Mouse (Mus musculus): Measurements from ENCODE around the gene Prkcsh. TPM values are rescaled to one million over a fixed set of nuclear protein-coding genes. Genes with fewer than 3 reads are reported as not detected.

Prkcsh gene
- polyA plus RNA-seq, 1 experiment from 2014 or later: 100.0 TPM

DNA sequence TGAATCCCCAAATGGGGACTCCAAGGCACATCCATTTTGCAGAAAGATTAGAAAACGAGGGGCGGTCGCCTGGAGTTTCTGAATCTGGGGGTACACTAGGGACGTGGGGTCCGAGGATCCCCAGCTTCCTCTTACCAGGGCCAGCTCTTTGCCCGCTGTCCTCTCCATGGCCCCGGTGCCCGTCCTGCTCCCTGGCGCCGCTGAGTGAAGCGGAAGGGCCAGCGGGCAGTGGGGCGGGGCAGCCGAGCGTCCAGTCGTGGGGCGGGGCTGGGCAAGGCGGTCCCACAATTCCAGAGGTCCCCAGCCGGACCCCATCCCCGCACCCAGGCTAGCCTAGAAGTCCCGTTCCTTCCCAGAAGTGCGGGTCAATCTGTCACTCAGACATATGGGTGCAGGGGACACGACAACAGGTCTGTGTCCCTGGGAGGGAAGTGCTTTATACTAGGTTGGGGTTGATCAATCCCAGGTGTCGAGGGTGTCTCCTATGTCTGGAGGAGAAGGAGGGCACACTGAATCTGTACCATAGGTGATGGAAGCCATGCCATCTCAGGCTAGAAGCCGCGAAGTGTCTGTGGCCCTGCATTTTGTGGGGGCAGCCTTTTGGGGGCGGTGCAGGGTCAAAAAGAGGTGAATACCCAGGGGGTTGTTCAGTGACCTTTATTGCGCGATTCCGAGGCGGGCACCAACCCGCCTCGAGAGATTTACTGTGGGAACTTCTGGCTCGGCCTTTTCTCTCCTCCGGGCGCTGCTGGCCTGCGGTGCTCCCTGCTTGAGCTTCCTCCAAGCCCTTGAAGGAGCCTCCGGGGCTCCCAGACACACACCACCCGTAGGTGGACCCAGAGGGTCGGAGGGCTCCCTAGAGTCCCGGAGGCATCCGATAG lies 13.1 kb upstream of the Prkcsh start, which contains the start of gene Rgl3:
Rgl3 (minus strand) TSS at position 217 of the 881 bp plus-strand sequence.
- Histone ChIP-seq H3K4me1 (peaks cover 24% of the 10 kb centered on the region), H3K27ac (replicated peaks) (no peak within 1 kb of the TSS), H3K4me2 (replicated peaks) (peak within 1 kb of the TSS; percentile 63), H3K27me3 (peaks cover 87% of the 10 kb centered on the region), H3K4me3 (peak within 1 kb of the TSS; percentile 41), H3K36me3 (no peaks in the 10 kb centered on the region), H3K9me3 (no peaks in the 10 kb centered on the region), H3K9ac (replicated peaks) (peak within 1 kb of the TSS; percentile 49; the same call in 1 of the 2 replicates)
- 1% methylated on average over 42 of the region's 42 CpGs for WGBS
- peak; percentile 39; the same call in 1 of the 2 replicates for ATAC-seq (ENCODE audit: low FRiP score, low read depth)

DNA sequence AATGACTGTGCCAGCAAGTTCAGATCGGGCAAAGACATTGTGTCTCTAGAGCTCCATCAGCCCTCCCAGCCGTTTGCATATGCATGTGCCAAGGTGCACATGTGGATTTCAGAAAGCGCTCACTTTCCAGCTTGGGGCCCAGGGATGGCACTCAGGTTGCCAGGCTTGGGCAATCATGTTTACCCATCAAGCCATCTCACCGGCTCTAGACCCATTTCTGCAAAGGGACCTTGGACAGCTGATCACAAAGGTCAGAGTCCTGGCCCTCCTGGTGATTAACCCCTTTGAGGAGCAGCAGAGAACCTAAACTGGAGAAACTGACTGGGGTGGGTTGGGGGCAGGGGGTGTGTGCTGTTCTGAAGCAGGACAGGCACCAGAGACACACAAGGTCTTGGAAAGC lies 10.4 kb upstream of the Prkcsh start:
- no peak for ATAC-seq (ENCODE audit: low FRiP score, low read depth)
- Histone ChIP-seq H3K4me1 (peaks cover 24% of the 10 kb centered on the region), H3K9me3 (no peaks in the 10 kb centered on the region), H3K9ac (replicated peaks) (no peak overlapping the region), H3K4me2 (replicated peaks) (no peak overlapping the region), H3K27me3 (peaks cover 63% of the 10 kb centered on the region), H3K27ac (replicated peaks) (no peak overlapping the region), H3K36me3 (no peaks in the 10 kb centered on the region), H3K4me3 (no peak overlapping the region)
- 84% methylated on average over 4 of the region's 4 CpGs for WGBS

DNA sequence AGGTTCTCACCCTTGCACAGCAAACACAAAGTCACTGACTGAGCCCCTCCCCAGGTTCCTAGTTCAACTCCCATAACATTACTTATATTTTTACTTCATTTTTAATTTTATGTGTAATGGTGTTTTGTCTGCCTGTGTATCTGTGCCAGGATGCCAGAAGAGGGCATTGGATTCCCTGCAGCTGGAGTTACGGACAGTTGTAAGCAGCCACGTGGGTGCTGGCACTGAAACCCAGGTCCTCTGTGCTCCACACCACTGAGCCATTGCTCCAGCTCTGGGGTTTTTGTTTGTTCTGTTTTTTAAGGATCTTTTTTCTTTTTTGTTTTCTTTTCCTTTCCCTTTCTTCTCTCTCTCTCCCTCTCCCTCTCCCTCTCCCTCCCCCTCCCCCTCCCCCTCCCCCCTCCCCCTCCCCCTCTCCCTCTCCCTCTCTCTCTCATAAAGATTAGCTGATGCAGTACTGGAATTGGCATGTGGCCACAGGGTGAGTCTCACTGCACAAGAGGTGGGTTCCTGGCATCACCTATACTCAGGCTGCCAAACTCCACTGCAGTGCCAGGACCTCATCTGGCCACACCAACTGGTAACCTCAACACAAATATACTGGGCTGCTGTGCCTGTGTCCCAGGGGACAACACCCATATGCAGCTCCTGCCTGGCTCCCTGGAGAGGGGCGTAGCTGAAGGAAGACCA lies 6.3 kb upstream of the Prkcsh start:
- H3K27me3 ChIP-seq: peaks cover 22% of the 10 kb centered on the region
- no peak overlapping the region for H3K27ac ChIP-seq (replicated peaks)
- 89% methylated on average over 3 of the region's 3 CpGs for WGBS
- no peak overlapping the region for H3K9ac ChIP-seq (replicated peaks)
- H3K4me3 ChIP-seq: no peak overlapping the region
- H3K9me3 ChIP-seq: no peaks in the 10 kb centered on the region
- no peaks in the 10 kb centered on the region for H3K36me3 ChIP-seq
- ATAC-seq (ENCODE audit: low FRiP score, low read depth): no peak
- H3K4me2 ChIP-seq (replicated peaks): no peak overlapping the region
- H3K4me1 ChIP-seq: no peaks in the 10 kb centered on the region

DNA sequence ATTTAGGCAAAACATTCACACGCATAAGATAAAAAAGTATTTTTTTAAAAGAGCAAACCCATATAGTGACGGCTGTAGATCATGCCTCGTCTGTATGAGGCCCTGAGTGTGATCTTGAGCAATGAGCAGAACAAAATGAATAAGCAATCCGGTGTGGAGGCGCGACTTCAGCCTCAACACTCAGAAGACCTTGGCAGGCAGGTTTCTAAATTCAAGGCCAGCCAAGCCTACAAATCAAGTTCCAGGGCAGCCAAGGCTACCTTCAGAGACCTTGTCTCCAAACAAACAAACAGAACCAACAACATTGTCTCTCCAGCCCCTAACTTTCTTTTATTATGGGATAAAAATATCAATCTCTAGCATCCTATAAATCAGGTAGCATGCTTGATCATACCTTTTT lies 2.3 kb upstream of the Prkcsh start:
- Histone ChIP-seq H3K27ac (replicated peaks) (no peak overlapping the region), H3K36me3 (peaks cover 13% of the 10 kb centered on the region), H3K9ac (replicated peaks) (no peak overlapping the region), H3K4me3 (no peak overlapping the region), H3K9me3 (no peaks in the 10 kb centered on the region), H3K4me2 (replicated peaks) (no peak overlapping the region), H3K27me3 (no peaks in the 10 kb centered on the region), H3K4me1 (peaks cover 29% of the 10 kb centered on the region)
- ATAC-seq (ENCODE audit: low FRiP score, low read depth): no peak
- WGBS: 90% methylated on average over 6 of the region's 6 CpGs

DNA sequence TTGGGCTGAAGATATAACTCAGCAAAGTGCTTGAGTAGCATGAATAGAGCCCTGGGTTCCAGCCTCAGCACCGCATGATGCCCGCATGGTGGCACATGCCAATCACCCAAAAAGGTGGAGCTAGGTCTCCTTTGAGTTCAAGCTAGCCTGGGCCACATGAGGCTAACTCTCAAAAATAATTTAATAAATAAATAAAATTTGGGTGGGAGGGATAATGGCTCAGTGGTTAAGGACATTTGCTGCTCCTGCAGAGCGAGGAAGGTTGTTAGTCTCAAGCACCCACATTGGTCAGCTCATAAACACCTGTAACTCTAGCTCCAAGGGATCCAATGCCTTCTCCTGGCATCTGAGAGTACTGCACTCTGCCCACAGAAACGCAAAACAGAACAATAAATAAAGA lies 973 bp upstream of the Prkcsh start:
- Histone ChIP-seq H3K9me3 (no peaks in the 10 kb centered on the region), H3K9ac (replicated peaks) (no peak overlapping the region), H3K27ac (replicated peaks) (peak overlapping the region; percentile 69; the same call in 1 of the 2 replicates), H3K4me3 (peak overlapping the region; percentile 64), H3K36me3 (peaks cover 26% of the 10 kb centered on the region), H3K4me1 (peaks cover 37% of the 10 kb centered on the region), H3K4me2 (replicated peaks) (peak overlapping the region; percentile 59), H3K27me3 (no peaks in the 10 kb centered on the region)
- no peak for ATAC-seq (ENCODE audit: low FRiP score, low read depth)
- WGBS: 78% methylated on average over 4 of the region's 4 CpGs

DNA sequence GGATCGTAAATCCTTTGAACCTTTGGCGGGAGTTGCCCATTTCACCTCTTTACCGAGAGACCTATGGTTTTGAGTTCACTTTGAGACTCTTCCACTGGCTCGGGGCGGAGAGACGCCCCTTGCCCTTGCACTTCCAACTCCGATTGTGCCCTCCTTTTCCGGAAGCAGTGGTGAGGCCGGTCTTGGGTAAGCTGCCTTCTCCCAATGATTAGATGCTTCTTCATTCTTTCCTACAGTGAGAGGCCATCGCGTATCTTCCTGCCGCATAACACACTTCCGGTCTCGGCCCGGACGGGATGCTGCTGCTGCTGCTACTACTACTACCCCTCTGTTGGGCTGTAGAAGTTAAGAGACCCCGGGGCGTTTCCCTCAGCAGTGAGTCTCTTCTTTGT lies 553 bp downstream of the Prkcsh start:
- no peaks in the 10 kb centered on the region for H3K27me3 ChIP-seq
- peak overlapping the region; percentile 64 for H3K4me3 ChIP-seq
- peak overlapping the region; percentile 73 for H3K9ac ChIP-seq (replicated peaks)
- H3K27ac ChIP-seq (replicated peaks): peak overlapping the region; percentile 64
- peaks cover 42% of the 10 kb centered on the region for H3K36me3 ChIP-seq
- H3K4me2 ChIP-seq (replicated peaks): peak overlapping the region; percentile 80
- H3K9me3 ChIP-seq: no peaks in the 10 kb centered on the region
- ATAC-seq (ENCODE audit: low FRiP score, low read depth): peak; percentile 8
- WGBS: under 1% methylated on average over 18 of the region's 18 CpGs
- peaks cover 37% of the 10 kb centered on the region for H3K4me1 ChIP-seq

DNA sequence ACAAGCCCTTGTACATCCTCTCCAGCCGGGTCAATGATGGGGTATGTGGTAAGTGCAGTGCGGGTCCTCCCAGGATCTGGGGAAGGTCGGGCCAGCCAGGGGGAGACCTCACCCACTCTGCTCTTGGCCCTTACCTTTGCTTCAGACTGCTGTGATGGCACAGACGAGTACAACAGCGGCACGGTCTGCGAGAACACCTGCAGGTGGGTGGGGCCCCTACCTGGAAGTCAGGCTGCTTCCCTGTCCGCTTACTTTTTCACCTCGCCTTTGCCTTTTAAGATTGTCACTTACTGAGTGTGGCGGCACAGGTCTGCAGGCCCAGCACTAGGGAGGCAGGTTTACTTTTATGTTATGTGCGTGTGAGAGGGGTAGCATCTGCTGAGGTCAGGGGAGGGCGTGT lies 1.9 kb downstream of the Prkcsh start:
- Histone ChIP-seq H3K27ac (replicated peaks) (no peak overlapping the region), H3K4me2 (replicated peaks) (0 out of 2 replicates have a peak overlapping the region, but pooled peaks have one; percentile 1), H3K9me3 (no peaks in the 10 kb centered on the region), H3K4me3 (no peak overlapping the region), H3K36me3 (peaks cover 56% of the 10 kb centered on the region), H3K4me1 (peaks cover 37% of the 10 kb centered on the region), H3K27me3 (no peaks in the 10 kb centered on the region), H3K9ac (replicated peaks) (no peak overlapping the region)
- 93% methylated on average over 12 of the region's 12 CpGs for WGBS
- ATAC-seq (ENCODE audit: low FRiP score, low read depth): no peak

DNA sequence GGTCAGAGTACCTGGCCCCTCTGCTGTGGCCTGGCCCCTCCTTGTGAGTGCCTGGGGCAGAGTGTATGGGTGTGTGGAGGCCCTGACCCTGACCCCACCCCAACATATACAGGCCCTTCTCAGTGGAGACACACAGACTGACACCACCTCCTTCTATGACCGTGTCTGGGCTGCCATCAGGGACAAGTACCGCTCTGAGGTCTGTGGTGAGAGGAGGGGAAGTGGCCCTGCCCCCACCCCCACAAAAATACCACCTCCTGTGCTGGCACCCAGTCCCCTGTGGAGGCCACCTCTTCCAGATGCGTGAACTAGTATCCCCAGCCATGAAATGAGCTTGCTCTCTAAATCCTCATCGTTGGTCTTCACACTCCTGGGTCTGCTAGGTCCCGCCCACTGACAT lies 8.4 kb downstream of the Prkcsh start:
- Histone ChIP-seq H3K4me3 (no peak overlapping the region), H3K4me1 (0 out of 2 replicates have a peak, but pooled peaks cover 1% of the 10 kb centered on the region), H3K4me2 (replicated peaks) (no peak overlapping the region), H3K9me3 (no peaks in the 10 kb centered on the region), H3K9ac (replicated peaks) (no peak overlapping the region), H3K27me3 (no peaks in the 10 kb centered on the region), H3K36me3 (peaks cover 96% of the 10 kb centered on the region), H3K27ac (replicated peaks) (peak overlapping the region; percentile 20; the same call in 1 of the 2 replicates)
- 84% methylated on average over 5 of the region's 5 CpGs for WGBS
- no peak for ATAC-seq (ENCODE audit: low FRiP score, low read depth)

DNA sequence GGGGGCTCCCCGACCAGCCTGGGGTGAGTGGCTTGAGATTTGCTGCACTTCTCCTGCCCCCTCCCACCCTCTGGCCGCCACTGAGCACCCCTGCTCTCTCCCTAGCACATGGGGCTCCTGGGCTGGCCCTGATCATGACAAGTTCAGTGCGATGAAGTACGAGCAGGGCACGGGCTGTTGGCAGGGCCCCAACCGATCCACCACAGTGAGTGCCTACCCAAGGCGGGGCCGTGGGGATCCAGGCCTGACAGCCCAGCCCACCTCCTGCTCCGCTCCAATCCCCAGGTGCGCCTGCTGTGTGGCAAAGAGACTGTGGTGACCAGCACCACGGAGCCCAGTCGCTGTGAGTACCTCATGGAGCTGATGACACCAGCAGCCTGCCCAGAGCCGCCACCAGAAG lies 10.1 kb downstream of the Prkcsh start:
- no peak overlapping the region for H3K4me3 ChIP-seq
- no peak overlapping the region for H3K4me2 ChIP-seq (replicated peaks)
- no peaks in the 10 kb centered on the region for H3K27me3 ChIP-seq
- H3K36me3 ChIP-seq: peaks cover 92% of the 10 kb centered on the region
- H3K9ac ChIP-seq (replicated peaks): no peak overlapping the region
- ATAC-seq (ENCODE audit: low FRiP score, low read depth): no peak
- H3K27ac ChIP-seq (replicated peaks): 0 out of 2 replicates have a peak overlapping the region, but pooled peaks have one; percentile 49
- 93% methylated on average over 13 of the region's 13 CpGs for WGBS
- H3K9me3 ChIP-seq: no peaks in the 10 kb centered on the region
- H3K4me1 ChIP-seq: no peaks in the 10 kb centered on the region; the same call in 1 of the 2 replicates

DNA sequence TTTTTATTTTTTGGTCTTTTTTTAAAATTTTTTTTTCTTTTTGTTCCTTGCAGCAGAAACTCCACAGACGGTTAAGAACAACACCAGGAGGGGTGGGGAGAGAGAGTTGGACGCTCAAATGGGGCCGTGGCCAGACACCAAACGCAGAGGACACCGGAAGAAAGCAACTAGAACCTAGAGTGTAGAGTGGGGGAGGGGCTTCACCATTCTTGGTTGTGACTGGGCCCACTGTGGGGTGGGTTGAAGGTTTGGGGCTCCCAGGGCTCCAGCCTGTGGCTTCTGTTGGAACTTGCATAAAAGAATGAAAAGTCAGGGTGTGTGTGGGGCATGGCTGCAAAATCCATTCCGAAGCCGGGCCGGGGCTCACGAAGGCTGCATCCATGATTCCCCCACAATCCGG lies 13.6 kb downstream of the Prkcsh start:
- H3K4me3 ChIP-seq: no peak overlapping the region
- peaks cover 82% of the 10 kb centered on the region for H3K36me3 ChIP-seq
- H3K9ac ChIP-seq (replicated peaks): no peak overlapping the region
- H3K9me3 ChIP-seq: no peaks in the 10 kb centered on the region
- no peak for ATAC-seq (ENCODE audit: low FRiP score, low read depth)
- no peaks in the 10 kb centered on the region for H3K27me3 ChIP-seq
- no peaks in the 10 kb centered on the region; the same call in 1 of the 2 replicates for H3K4me1 ChIP-seq
- H3K4me2 ChIP-seq (replicated peaks): no peak overlapping the region
- H3K27ac ChIP-seq (replicated peaks): no peak overlapping the region
- WGBS: 70% methylated on average over 10 of the region's 10 CpGs

DNA sequence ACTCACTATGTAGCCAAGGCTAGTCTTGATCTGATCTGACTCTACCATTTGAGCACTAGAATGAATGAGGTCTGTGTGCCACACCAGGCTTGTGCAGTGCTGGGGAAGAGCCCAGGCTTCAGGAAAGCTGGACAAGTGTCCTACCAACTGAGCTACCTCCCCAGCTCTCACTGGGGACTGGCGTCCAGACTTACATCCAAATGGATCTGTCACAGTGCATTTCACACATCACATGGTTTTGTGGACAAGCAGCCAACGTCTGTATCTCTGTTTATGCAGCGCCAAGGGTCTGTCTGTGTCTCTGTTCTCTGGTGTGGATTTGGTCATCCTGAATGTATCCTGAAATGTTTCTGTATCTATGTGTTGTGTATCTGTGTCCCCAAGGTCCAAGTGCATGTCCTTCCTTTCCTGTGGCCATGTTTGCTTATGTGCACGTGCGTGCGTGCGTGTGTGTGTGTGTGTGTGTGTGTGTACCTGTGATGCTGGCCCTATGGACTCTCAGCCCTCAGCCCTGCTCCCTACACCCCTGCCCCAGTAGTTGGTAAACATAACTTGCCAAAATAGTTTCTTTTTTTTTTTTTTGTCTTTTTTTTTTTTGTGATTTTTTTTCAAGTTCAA lies 14.7 kb downstream of the Prkcsh start:
- Histone ChIP-seq H3K36me3 (peaks cover 74% of the 10 kb centered on the region), H3K4me2 (replicated peaks) (no peak overlapping the region), H3K4me1 (no peaks in the 10 kb centered on the region; the same call in 1 of the 2 replicates), H3K27me3 (no peaks in the 10 kb centered on the region), H3K27ac (replicated peaks) (no peak overlapping the region), H3K9ac (replicated peaks) (no peak overlapping the region), H3K4me3 (no peak overlapping the region), H3K9me3 (no peaks in the 10 kb centered on the region)
- 80% methylated on average over 7 of the region's 7 CpGs for WGBS
- ATAC-seq (ENCODE audit: low FRiP score, low read depth): no peak

Measured in midbrain, embryonic 12.5 days (tissue).